In genomic region chr5:148756246-148756930, GRCm38 (mm10) we compare ENCODE assay signal across 9 mouse cellular contexts.
DNase-seq lines count a peak whose midpoint lies in the region; ATAC-seq and TF ChIP-seq lines count a peak whose summit lies in the region.
"Had no signal": no experiment of that assay in that cellular context is flagged by ENCODE, and none has a peak within 500 bp of the region (broad histone marks: within the 10 kb centered on the region; RNA-seq: fewer than 3 reads in every experiment).

No protein-coding gene starts in this region.

- WGBS in lung, embryonic 14.5 days = 81% methylated on average over 16 of the region's 16 CpGs
- WGBS in kidney, embryonic 15.5 days = 50% methylated on average over 16 of the region's 16 CpGs

- no peak overlapping the region for H3K4me3 ChIP-seq in lung, embryonic 14.5 days (ENCODE audit: low read depth, low read length)
- no peak overlapping the region for H3K4me3 ChIP-seq in kidney, embryonic 15.5 days (replicated peaks)
- H3K4me3 ChIP-seq: neural tube, embryonic 15.5 days had no signal

- no peaks in the 10 kb centered on the region for H3K27me3 ChIP-seq in lung, embryonic 14.5 days (ENCODE audit: insufficient read depth, low read length)
- H3K27me3 ChIP-seq in kidney, embryonic 15.5 days = no peaks in the 10 kb centered on the region
- H3K27me3 ChIP-seq in splenic B cell, adult 2 months (ENCODE audit: control insufficient read depth, insufficient read depth, low read length, poor library complexity, severe bottlenecking) = no peaks in the 10 kb centered on the region
- H3K27me3 ChIP-seq: neural tube, embryonic 15.5 days had no signal

- TF ChIP-seq CTCF in lung, embryonic 14.5 days (IDR thresholded peaks at IDR 0.05; ENCODE audit: low read depth) = peak; percentile 68

- peaks cover 8% of the 10 kb centered on the region for H3K4me1 ChIP-seq in lung, embryonic 14.5 days (ENCODE audit: insufficient read depth)
- H3K4me1 ChIP-seq in kidney, embryonic 15.5 days = peaks cover 50% of the 10 kb centered on the region

- no peaks in the 10 kb centered on the region for H3K9me3 ChIP-seq in lung, embryonic 14.5 days (ENCODE audit: low read depth, low read length)
- no peaks in the 10 kb centered on the region for H3K9me3 ChIP-seq in kidney, embryonic 15.5 days (replicated peaks)
- H3K9me3 ChIP-seq: neural tube, embryonic 15.5 days had no signal

- ATAC-seq in lung, embryonic 14.5 days (ENCODE audit: insufficient read depth) = no peak
- ATAC-seq in kidney, embryonic 15.5 days (replicated peaks; ENCODE audit: low FRiP score) = peak; percentile 81

- no peak for DNase-seq in lung, embryonic 14.5 days
- no peak for DNase-seq in lung, postnatal 25 days (ENCODE audit: low spot score)
- DNase-seq in R1 (ENCODE audit: low read depth, low spot score) = peak; percentile 80
- DNase-seq in splenic B cell, adult 2 months (ENCODE audit: low read depth, low spot score) = peak; percentile 26
- no peak for DNase-seq in ovary, postnatal 36 days (ENCODE audit: low spot score)
- no peak for DNase-seq in neural tube, embryonic 10.5 days (ENCODE audit: extremely low spot score, low spot score)
- DNase-seq: gastrocnemius, postnatal 25 days had no signal

- H3K4me2 ChIP-seq in lung, embryonic 14.5 days = no peak overlapping the region
- H3K4me2 ChIP-seq in kidney, embryonic 15.5 days = peak overlapping the region; percentile 31
- H3K4me2 ChIP-seq: neural tube, embryonic 15.5 days had no signal

- H3K36me3 ChIP-seq in lung, embryonic 14.5 days (ENCODE audit: insufficient read depth) = no peaks in the 10 kb centered on the region
- no peaks in the 10 kb centered on the region for H3K36me3 ChIP-seq in kidney, embryonic 15.5 days
- no peaks in the 10 kb centered on the region; the same call in 1 of the 2 replicates for H3K36me3 ChIP-seq in splenic B cell, adult 2 months (ENCODE audit: control insufficient read depth, insufficient read depth, low read length, poor library complexity, severe bottlenecking)
- H3K36me3 ChIP-seq: neural tube, embryonic 15.5 days had no signal

- H3K27ac ChIP-seq in lung, embryonic 14.5 days (ENCODE audit: low read depth) = 0 out of 2 replicates have a peak overlapping the region, but pooled peaks have one; percentile 1
- H3K27ac ChIP-seq in kidney, embryonic 15.5 days = peak overlapping the region; percentile 92
- H3K27ac ChIP-seq: neural tube, embryonic 15.5 days had no signal

- H3K9ac ChIP-seq in lung, embryonic 14.5 days = no peak overlapping the region
- H3K9ac ChIP-seq in kidney, embryonic 15.5 days = no peak overlapping the region
- H3K9ac ChIP-seq: neural tube, embryonic 15.5 days had no signal

Comparison
In these comparisons a context has a peak if more than half of its experiments do, and no peak if none do; other contexts are left out.
1. DNase-seq: peak in R1 (single experiment) and splenic B cell, adult 2 months (single experiment); none in lung, embryonic 14.5 days (single experiment), lung, postnatal 25 days (single experiment), ovary, postnatal 36 days (single experiment) and neural tube, embryonic 10.5 days (single experiment).